Comparison of ENCODE assay signal across 8 mouse cellular contexts in genomic region chr1:73824406-73825184, GRCm38 (mm10).
A peak's percentile ranks its signal among the peaks of the same experiment; 100 is the strongest.
DNase-seq lines count a peak whose midpoint lies in the region; ATAC-seq and TF ChIP-seq lines count a peak whose summit lies in the region.
"Had no signal": no experiment of that assay in that cellular context is flagged by ENCODE, and none has a peak within 500 bp of the region (broad histone marks: within the 10 kb centered on the region; RNA-seq: fewer than 3 reads in every experiment).

No protein-coding gene starts in this region.

- no peak overlapping the region for H3K4me3 ChIP-seq in intestine, embryonic 16.5 days (ENCODE audit: low read length)
- H3K4me3 ChIP-seq in intestine, postnatal 0 days (ENCODE audit: low read depth, low read length): no peak overlapping the region
- no peak overlapping the region for H3K4me3 ChIP-seq in lung, postnatal 0 days (ENCODE audit: low read depth, low read length)

- H3K27ac ChIP-seq in intestine, embryonic 16.5 days (ENCODE audit: low read length): no peak overlapping the region
- H3K27ac ChIP-seq in intestine, postnatal 0 days (ENCODE audit: low read depth, low read length): no peak overlapping the region
- H3K27ac ChIP-seq in lung, postnatal 0 days (ENCODE audit: low read length): no peak overlapping the region

- peak overlapping the region; percentile 19; the same call in 1 of the 2 replicates for H3K9ac ChIP-seq in intestine, embryonic 16.5 days (ENCODE audit: low read depth, low read length)
- H3K9ac ChIP-seq in intestine, postnatal 0 days (ENCODE audit: low read depth, low read length): no peak overlapping the region
- H3K9ac ChIP-seq in lung, postnatal 0 days (replicated peaks; ENCODE audit: low read depth): no peak overlapping the region

- in situ Hi-C loops in Patski (cut with MboI; ENCODE audit: low pct_unique_long_range_greater_than_20kb): loop anchor here (5.0 to 25.0 kb wide), 3 partner anchors 947 to 1512 kb away; partner anchors contain the start of genes Ankar, Rpl37a and Xrcc5

- 63% methylated on average over 8 of the region's 8 CpGs for WGBS in intestine, embryonic 16.5 days
- 74% methylated on average over 8 of the region's 8 CpGs for WGBS in intestine, postnatal 0 days
- 50% methylated on average over 8 of the region's 8 CpGs for WGBS in lung, postnatal 0 days

- ATAC-seq in intestine, embryonic 16.5 days: no peak; the same call in 1 of the 2 replicates
- no peak for ATAC-seq in intestine, postnatal 0 days
- ATAC-seq in Patski: peak; percentile 52
- ATAC-seq in lung, postnatal 0 days: peak; percentile 83
- ATAC-seq: activated CD4-positive, CD25-positive, alpha-beta regulatory T cell, adult 4 months had no signal

- H3K36me3 ChIP-seq in intestine, embryonic 16.5 days (ENCODE audit: control insufficient read depth, insufficient read depth, low read length): no peaks in the 10 kb centered on the region
- no peaks in the 10 kb centered on the region for H3K36me3 ChIP-seq in intestine, postnatal 0 days (ENCODE audit: control insufficient read depth, insufficient read depth)
- no peaks in the 10 kb centered on the region for H3K36me3 ChIP-seq in lung, postnatal 0 days (ENCODE audit: insufficient read depth, low read length)

- TF ChIP-seq CTCF in intestine, postnatal 0 days (IDR thresholded peaks at IDR 0.05; ENCODE audit: low read depth): no peak
- TF ChIP-seq CTCF in Patski (IDR thresholded peaks at IDR 0.05): no peak
- TF ChIP-seq CTCF in lung, postnatal 0 days (IDR thresholded peaks at IDR 0.05): no peak

- no peaks in the 10 kb centered on the region for H3K9me3 ChIP-seq in intestine, embryonic 16.5 days (ENCODE audit: control insufficient read depth, low read length)
- H3K9me3 ChIP-seq in intestine, postnatal 0 days (ENCODE audit: control insufficient read depth): no peaks in the 10 kb centered on the region
- H3K9me3 ChIP-seq in lung, postnatal 0 days (ENCODE audit: low read length): no peaks in the 10 kb centered on the region

- H3K4me2 ChIP-seq in intestine, embryonic 16.5 days (ENCODE audit: low read depth, low read length): no peak overlapping the region
- no peak overlapping the region for H3K4me2 ChIP-seq in intestine, postnatal 0 days (replicated peaks; ENCODE audit: low read depth)
- no peak overlapping the region for H3K4me2 ChIP-seq in lung, postnatal 0 days (replicated peaks; ENCODE audit: low read depth, low read length)

- H3K4me1 ChIP-seq in intestine, embryonic 16.5 days (ENCODE audit: control insufficient read depth, insufficient read depth, low read length): peaks cover 6% of the 10 kb centered on the region; the same call in 1 of the 2 replicates
- H3K4me1 ChIP-seq in intestine, postnatal 0 days (replicated peaks; ENCODE audit: control insufficient read depth, insufficient read depth, low read length): no peaks in the 10 kb centered on the region; the same call in 1 of the 2 replicates
- H3K4me1 ChIP-seq in lung, postnatal 0 days (ENCODE audit: insufficient read depth, low read depth, low read length): 0 out of 2 replicates have a peak, but pooled peaks cover 4% of the 10 kb centered on the region

- CTCF ChIA-PET in Patski (lab: Charles Lee): interaction anchor here (1.2 to 6.0 kb wide), 4 partner anchors 785 to 961 kb away, joined by 3 to 26 read pairs (median 8); partner anchors contain the start of gene Igfbp5

- H3K27me3 ChIP-seq in intestine, embryonic 16.5 days (replicated peaks; ENCODE audit: control insufficient read depth, insufficient read depth, low read length): no peaks in the 10 kb centered on the region
- no peaks in the 10 kb centered on the region for H3K27me3 ChIP-seq in intestine, postnatal 0 days (replicated peaks; ENCODE audit: control insufficient read depth, insufficient read depth, low read length)
- H3K27me3 ChIP-seq in Patski: peaks cover 10% of the 10 kb centered on the region
- H3K27me3 ChIP-seq in lung, postnatal 0 days (replicated peaks; ENCODE audit: insufficient read depth, low read length): 0 out of 2 replicates have a peak, but pooled peaks cover 2% of the 10 kb centered on the region

- POLR2A ChIA-PET in Patski (lab: Charles Lee): interaction anchor here (2.4 kb wide), 1 partner anchor 961 kb away, joined by 5 read pairs; no protein-coding TSS in a partner anchor

- DNase-seq in B cell, adult 2 months: peak; percentile 54 to 63
- peak; percentile 71 for DNase-seq in Patski (ENCODE audit: low read depth, low spot score)
- peak; percentile 62 for DNase-seq in lung, postnatal 0 days (ENCODE audit: low spot score)
- no peak for DNase-seq in layer of hippocampus, postnatal 10 days (ENCODE audit: low spot score in 2 of 2)
- DNase-seq in right cerebral cortex, postnatal 4 days: no peak

- TF ChIP-seq EP300 in lung, postnatal 0 days (IDR thresholded peaks at IDR 0.05): peak; percentile 24

Comparison
In these comparisons a context has a peak if more than half of its experiments do, and no peak if none do; other contexts are left out.
1. ATAC-seq: peak in Patski (single experiment) and lung, postnatal 0 days (single experiment); none in intestine, embryonic 16.5 days (single experiment) and intestine, postnatal 0 days (single experiment).
2. DNase-seq: peak in B cell, adult 2 months (2 of 2), Patski (single experiment) and lung, postnatal 0 days (single experiment); none in layer of hippocampus, postnatal 10 days (0 of 2) and right cerebral cortex, postnatal 4 days (single experiment).